ENCODE assay signal across 7 mouse cellular contexts in genomic region chr17:8524387-8525165, GRCm38 (mm10). TPM values are rescaled to one million over a fixed set of nuclear protein-coding genes. Genes with fewer than 3 reads are reported as not detected.
DNase-seq lines count a peak whose midpoint lies in the region; ATAC-seq and TF ChIP-seq lines count a peak whose summit lies in the region.

No protein-coding gene starts in this region.

- no peaks in the 10 kb centered on the region for H3K79me2 ChIP-seq in myocyte (ENCODE audit: control insufficient read depth, insufficient read depth)

- H3K36me3 ChIP-seq in embryonic facial prominence, embryonic 13.5 days: no peaks in the 10 kb centered on the region
- no peaks in the 10 kb centered on the region for H3K36me3 ChIP-seq in limb, embryonic 14.5 days (ENCODE audit: control insufficient read depth, insufficient read depth, low read length)
- no peaks in the 10 kb centered on the region for H3K36me3 ChIP-seq in myocyte (ENCODE audit: control insufficient read depth, insufficient read depth)

- ATAC-seq in embryonic facial prominence, embryonic 13.5 days (ENCODE audit: insufficient number of reproducible peaks, insufficient read depth, low FRiP score, low TSS enrichment, low read depth): peak; percentile 66
- peak; percentile 90 for ATAC-seq in limb, embryonic 14.5 days (ENCODE audit: low FRiP score, low read depth)

- peaks cover 22% of the 10 kb centered on the region for H3K4me1 ChIP-seq in embryonic facial prominence, embryonic 13.5 days
- peaks cover 15% of the 10 kb centered on the region; the same call in 1 of the 2 replicates for H3K4me1 ChIP-seq in limb, embryonic 14.5 days (ENCODE audit: control insufficient read depth, insufficient read depth, low read length)

- DNase-seq in brain, adult 2 months (ENCODE audit: low read depth, low spot score): peak; percentile 97
- peak; percentile 72 for DNase-seq in heart, adult 8-10 months (ENCODE audit: low spot score)
- DNase-seq in kidney, adult 9 months: peak; percentile 61
- DNase-seq in limb, embryonic 14.5 days (ENCODE audit: low spot score): peak; percentile 84
- DNase-seq in testis, postnatal 14 days (ENCODE audit: low spot score): peak; percentile 60

- 1% methylated on average over 42 of the region's 45 CpGs for WGBS in embryonic facial prominence, embryonic 13.5 days
- WGBS in limb, embryonic 14.5 days: 2% methylated on average over 29 of the region's 45 CpGs

- H3K4me2 ChIP-seq in embryonic facial prominence, embryonic 13.5 days: peak overlapping the region; percentile 98
- H3K4me2 ChIP-seq in limb, embryonic 14.5 days (replicated peaks; ENCODE audit: low read depth, low read length, severe bottlenecking): peak overlapping the region; percentile 97
- H3K4me2 ChIP-seq in myocyte (ENCODE audit: low read depth): peak overlapping the region; percentile 80

- peaks cover 61% of the 10 kb centered on the region for H3K27me3 ChIP-seq in embryonic facial prominence, embryonic 13.5 days
- peaks cover 46% of the 10 kb centered on the region for H3K27me3 ChIP-seq in limb, embryonic 14.5 days (ENCODE audit: control insufficient read depth, insufficient read depth, low read length)
- peaks cover 9% of the 10 kb centered on the region for H3K27me3 ChIP-seq in myocyte (ENCODE audit: control insufficient read depth, insufficient read depth, insufficient read length)

- no peak overlapping the region for H3K27ac ChIP-seq in embryonic facial prominence, embryonic 13.5 days
- no peak overlapping the region for H3K27ac ChIP-seq in limb, embryonic 14.5 days (replicated peaks; ENCODE audit: low read depth, low read length)

- H3K9ac ChIP-seq in embryonic facial prominence, embryonic 13.5 days: peak overlapping the region; percentile 67
- peak overlapping the region; percentile 25 for H3K9ac ChIP-seq in limb, embryonic 14.5 days (ENCODE audit: low read depth, low read length, severe bottlenecking)

- no peak for TF ChIP-seq POLR2A in limb, embryonic 14.5 days (IDR thresholded peaks at IDR 0.05; ENCODE audit: borderline replicate concordance, extremely low read depth, insufficient read depth, insufficient read length)
- no peak for TF ChIP-seq POLR2A in myocyte (IDR thresholded peaks at IDR 0.05; ENCODE audit: insufficient read length, low read depth)

- H3ac ChIP-seq in myocyte (ENCODE audit: control insufficient read depth, insufficient read length): no peak overlapping the region

- peak overlapping the region; percentile 55 for H3K4me3 ChIP-seq in embryonic facial prominence, embryonic 13.5 days
- H3K4me3 ChIP-seq in limb, embryonic 14.5 days (replicated peaks; ENCODE audit: low read length): peak overlapping the region; percentile 45
- no peak overlapping the region for H3K4me3 ChIP-seq in myocyte

- H3K9me3 ChIP-seq in embryonic facial prominence, embryonic 13.5 days: no peaks in the 10 kb centered on the region
- H3K9me3 ChIP-seq in limb, embryonic 14.5 days (ENCODE audit: control insufficient read depth, low read length): no peaks in the 10 kb centered on the region

TF ChIP-seq in myocyte, 11 proteins besides CTCF, POLR2A, EP300 and RAD21:
- TF ChIP-seq MYOD1 (IDR thresholded peaks at IDR 0.05; ENCODE audit: control insufficient read depth in 1 of 3, insufficient read length in 2 of 3, low read depth in 2 of 3) (peak in 2 of 3 experiments; percentile 42 to 44), MYOG (IDR thresholded peaks at IDR 0.05; ENCODE audit: control insufficient read depth in 1 of 3, insufficient read depth in 1 of 3, insufficient read length in 2 of 3, low read depth in 2 of 3) (peak in 2 of 3 experiments; percentile 20 to 56), CEBPB (IDR thresholded peaks at IDR 0.05; ENCODE audit: insufficient read depth, poor library complexity, severe bottlenecking) (no peak)
TF ChIP-seq in myocyte: peak in this region for 2.

RNA-seq across cellular contexts. Expression of gene Pde10a, which starts 0.6 kb away (rescaled TPM):
- polyA plus RNA-seq in embryonic facial prominence, embryonic 13.5 days (2015; fragmentation: Nextera tagmentation; extraction: Ambion mirVana): 6.2 and 6.3 TPM in 2 replicates
- 1 to 10 TPM; 1.8 to 3.6 (median 2.8) TPM for total RNA-seq in heart, adult 8-10 months (2022)
- polyA plus RNA-seq in limb, embryonic 14.5 days (2012; rRNA removed): 5.0 and 5.8 TPM in 2 replicates
- 3.1 and 3.8 TPM in 2 replicates for polyA plus RNA-seq in limb, embryonic 14.5 days (2014; fragmentation: Nextera tagmentation; extraction: Ambion mirVana)
- polyA plus RNA-seq in myocyte (2012; fragmentation: generic; extraction: Trizol): 0.34 TPM

RNA-seq across cellular contexts. Expression of gene Gm17087, which starts 42.2 kb away (rescaled TPM):
- 0.43 TPM in 1 of 2 replicates, not detected in the other for polyA plus RNA-seq in embryonic facial prominence, embryonic 13.5 days (2015; fragmentation: Nextera tagmentation; extraction: Ambion mirVana)
- total RNA-seq in heart, adult 8-10 months (2022): not detected
- not detected in 2 replicates for polyA plus RNA-seq in limb, embryonic 14.5 days (2012; rRNA removed)
- not detected in 2 replicates for polyA plus RNA-seq in limb, embryonic 14.5 days (2014; fragmentation: Nextera tagmentation; extraction: Ambion mirVana)
- not detected for polyA plus RNA-seq in myocyte (2012; fragmentation: generic; extraction: Trizol)
